Mouse (Mus musculus) forebrain, embryonic 10.5 days (tissue): Measurements from ENCODE around the gene Topors. TPM values are rescaled to one million over a fixed set of nuclear protein-coding genes. Genes with fewer than 3 reads are reported as not detected.

Source experiments
- DNase-seq: peaks from one replicate; pipeline ENCODE4 v3.0.0-alpha.2; 2017; ENCODE audit warnings: low spot score; ENCODE audit errors: extremely low spot score
- H3K27ac ChIP-seq: fragments of 300-500 bp; sonication (generic); 2 replicates; pipeline ENCODE4 v1.5.1; 2016; ENCODE audit warnings: mild to moderate bottlenecking
- H3K27me3 ChIP-seq: fragments of 300-500 bp; sonication (generic); 2 replicates; pipeline ENCODE4 v1.6.1; 2016; ENCODE audit warnings: mild to moderate bottlenecking; ENCODE audit not compliant: poor library complexity, severe bottlenecking
- H3K36me3 ChIP-seq: fragments of 300-500 bp; sonication (generic); replicated peaks from 2 replicates; pipeline ENCODE4 v1.6.1; 2016; ENCODE audit warnings: mild to moderate bottlenecking, moderate library complexity
- H3K4me1 ChIP-seq: fragments of 300-500 bp; sonication (generic); 2 replicates; pipeline ENCODE4 v1.6.1; 2016
- H3K4me3 ChIP-seq: fragments of 300-500 bp; sonication (generic); 2 replicates; pipeline ENCODE4 v1.5.1; 2016; ENCODE audit warnings: mild to moderate bottlenecking, moderate library complexity
- H3K9me3 ChIP-seq: fragments of 300-500 bp; sonication (generic); 2 replicates; pipeline ENCODE4 v1.6.1; 2016; ENCODE audit warnings: mild to moderate bottlenecking, moderate library complexity
- WGBS: fragments of 180-500 bp; shearing (Covaris S2); methylation state at CpG from one replicate; pipeline ENCODE4 v1.1.7; 2016; 5-methylcytosine and 5-hydroxymethylcytosine counted together
- polyA plus RNA-seq: library from polyadenylated mRNA; unstranded; fragments of >200 nt; fragmentation: Nextera tagmentation; extraction: Ambion mirVana; gene quantifications from 2 replicates; pipeline ENCODE4 v1.2.1, GENCODE M21; 2016

The Topors gene
- polyA plus RNA-seq, 1 experiment from 2014 or later = 46.0 TPM

GRCm38 (mm10) chr4:40221004-40221760 lies 48.5 kb downstream of the Topors start:
- DNase-seq = no peak
- H3K4me1 ChIP-seq = peaks cover 14% of the 10 kb centered on the region
- no peaks in the 10 kb centered on the region for H3K36me3 ChIP-seq
- H3K9me3 ChIP-seq = no peaks in the 10 kb centered on the region
- H3K4me3 ChIP-seq = no peak overlapping the region
- no peak overlapping the region for H3K27ac ChIP-seq
- WGBS = 46% methylated on average over 14 of the region's 14 CpGs
- H3K27me3 ChIP-seq = peaks cover 8% of the 10 kb centered on the region

- DNase-seq = peak; percentile 20
- peaks cover 14% of the 10 kb centered on the region for H3K4me1 ChIP-seq
- no peaks in the 10 kb centered on the region for H3K36me3 ChIP-seq
- WGBS = 23% methylated on average over 12 of the region's 12 CpGs
- H3K9me3 ChIP-seq = no peaks in the 10 kb centered on the region
- H3K27ac ChIP-seq = no peak overlapping the region
- no peak overlapping the region for H3K4me3 ChIP-seq
- H3K27me3 ChIP-seq = peaks cover 8% of the 10 kb centered on the region
Measured at GRCm38 (mm10) chr4:40220437-40220836, 49.2 kb downstream of the Topors start.

DNA sequence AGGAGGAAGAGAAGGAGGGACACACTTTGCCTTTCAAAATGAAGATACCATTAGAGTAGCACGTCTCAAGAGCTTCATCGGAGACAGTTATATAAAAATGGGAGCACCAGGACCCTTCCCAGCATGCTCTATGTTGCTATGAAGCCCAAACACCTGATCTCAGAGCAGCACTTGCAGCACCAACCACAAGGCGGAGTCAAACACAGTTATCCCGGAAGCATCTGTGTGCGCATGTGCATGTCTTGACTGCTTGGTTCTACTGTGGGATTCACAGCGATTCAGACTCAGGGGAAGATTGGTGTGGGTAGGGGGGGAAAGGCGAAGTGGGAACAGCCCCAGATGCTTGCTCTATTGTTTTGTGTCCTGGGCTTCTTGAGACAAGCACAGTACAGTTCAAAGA lies 51.3 kb downstream of the Topors start:
- peaks cover 8% of the 10 kb centered on the region for H3K27me3 ChIP-seq
- no peaks in the 10 kb centered on the region for H3K9me3 ChIP-seq
- WGBS = 73% methylated on average over 7 of the region's 7 CpGs
- no peak overlapping the region for H3K4me3 ChIP-seq
- H3K36me3 ChIP-seq = no peaks in the 10 kb centered on the region
- peak; percentile 21 for DNase-seq
- no peak overlapping the region for H3K27ac ChIP-seq
- H3K4me1 ChIP-seq = peaks cover 14% of the 10 kb centered on the region

DNA sequence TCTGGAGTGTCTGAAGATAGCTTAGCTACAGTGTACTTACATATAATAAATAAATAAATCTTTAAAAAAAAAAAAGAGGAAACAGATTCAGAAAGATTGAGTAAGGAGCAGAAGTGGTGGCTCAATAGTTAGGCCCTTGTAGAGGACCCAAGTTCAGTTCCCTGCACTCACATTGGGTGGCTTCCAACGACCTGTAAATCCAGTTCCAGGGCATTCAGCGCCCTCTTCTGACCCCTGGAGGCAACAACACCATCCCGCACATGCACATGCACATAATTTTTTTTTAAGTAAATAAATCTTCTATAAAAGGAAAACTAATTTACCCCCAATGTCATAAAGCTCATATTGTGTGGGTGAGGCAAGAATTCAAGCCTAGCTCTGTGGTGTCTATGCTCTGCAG lies 51.7 kb downstream of the Topors start:
- Histone ChIP-seq H3K36me3 (no peaks in the 10 kb centered on the region), H3K4me3 (no peak overlapping the region), H3K27ac (no peak overlapping the region), H3K9me3 (no peaks in the 10 kb centered on the region), H3K27me3 (peaks cover 8% of the 10 kb centered on the region), H3K4me1 (peaks cover 14% of the 10 kb centered on the region)
- WGBS = 50% methylated on average over 3 of the region's 3 CpGs
- DNase-seq = no peak

DNA sequence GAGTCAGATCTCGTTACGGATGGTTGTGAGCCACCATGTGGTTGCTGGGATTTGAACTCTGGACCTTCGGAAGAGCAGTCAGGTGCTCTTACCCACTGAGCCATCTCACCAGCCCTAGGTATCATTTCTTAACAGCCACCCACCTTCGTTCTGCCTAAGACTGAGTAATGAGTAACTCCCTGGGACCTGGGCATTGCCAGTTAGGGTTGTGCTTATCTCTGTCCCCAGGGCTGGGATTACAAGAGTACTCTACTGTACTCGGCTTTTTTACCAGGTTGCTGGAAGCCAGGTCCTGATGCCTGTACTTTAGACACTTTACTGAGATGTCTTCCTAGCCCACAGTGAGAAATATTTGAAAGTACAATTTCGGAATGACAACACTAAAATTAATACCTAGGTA lies 57.5 kb downstream of the Topors start:
- H3K27me3 ChIP-seq = no peaks in the 10 kb centered on the region
- peaks cover 7% of the 10 kb centered on the region; the same call in 1 of the 2 replicates for H3K4me1 ChIP-seq
- H3K36me3 ChIP-seq = no peaks in the 10 kb centered on the region
- no peak for DNase-seq
- no peak overlapping the region for H3K4me3 ChIP-seq
- no peaks in the 10 kb centered on the region for H3K9me3 ChIP-seq
- WGBS = 93% methylated on average over 5 of the region's 6 CpGs
- no peak overlapping the region for H3K27ac ChIP-seq

Other genes starting within 250 kb of the Topors start
- gene Aco1, start 126.8 kb downstream of the Topors start, polyA plus RNA-seq = 53.3 and 54.3 TPM in 2 replicates
- gene Ddx58, start 30.0 kb downstream of the Topors start, polyA plus RNA-seq = 2.5 and 3.0 TPM in 2 replicates
- 26.4 and 26.7 TPM in 2 replicates for gene Smim27, start 271 bp downstream of the Topors start, polyA plus RNA-seq
- gene Ndufb6, start 9.6 kb upstream of the Topors start, polyA plus RNA-seq = 307 and 312 TPM in 2 replicates
- gene Tmem215, start 202.3 kb upstream of the Topors start, polyA plus RNA-seq = 0.27 and 0.28 TPM in 2 replicates